Mouse (Mus musculus) T-helper 2 cell (primary cell): ENCODE measurements around the gene Plekhg2.
"Not testable (repeated sequence)": the region's sequence is repeated elsewhere in the genome, so short reads cannot be mapped to it uniquely, and the experiment has no call there.

Experiments
- in situ Hi-C: fragments of 300-600 bp; cut with MboI, MseI; formaldehyde crosslinking; loops from one replicate; pipeline ENCODE4 v1.15.1; 2025; ENCODE audit warnings: high pct_unique_total_duplicates

Gene Plekhg2

GRCm38 (mm10) chr7:28372251-28373108, at the start of gene Plekhg2:
Plekhg2 (minus strand) TSS chr7:28372599.
- in situ Hi-C loops, result no loop called here

GRCm38 (mm10) chr7:28419416-28419815, 47.0 kb upstream of the Plekhg2 start:
- in situ Hi-C loops, result no loop called here

GRCm38 (mm10) chr7:28418096-28418670, 45.8 kb upstream of the Plekhg2 start:
- in situ Hi-C loops, result no loop called here

- in situ Hi-C loops, result no loop called here
Observed at GRCm38 (mm10) chr7:28417368-28417767, 45.0 kb upstream of the Plekhg2 start.

GRCm38 (mm10) chr7:28412826-28413225, 40.4 kb upstream of the Plekhg2 start:
- in situ Hi-C loops, result no loop called here

- in situ Hi-C loops, result no loop called here
Observed at GRCm38 (mm10) chr7:28410841-28411475, 38.6 kb upstream of the Plekhg2 start.

GRCm38 (mm10) chr7:28401942-28402341, 29.5 kb upstream of the Plekhg2 start:
- in situ Hi-C loops, result no loop called here

- in situ Hi-C loops, result no loop called here
Observed at GRCm38 (mm10) chr7:28401030-28401429, 28.6 kb upstream of the Plekhg2 start.

GRCm38 (mm10) chr7:28398696-28399340, 26.4 kb upstream of the Plekhg2 start:
- in situ Hi-C loops, result loop anchor here (10.0 kb wide), 1 partner anchor 1926 kb away; the partner anchor contains the start of genes E130208F15Rik and Sdhaf1

GRCm38 (mm10) chr7:28398000-28398399, 25.6 kb upstream of the Plekhg2 start:
- in situ Hi-C loops, result loop anchor here (10.0 kb wide), 1 partner anchor 1927 kb away; the partner anchor contains the start of genes E130208F15Rik and Sdhaf1

- in situ Hi-C loops, result loop anchor here (10.0 kb wide), 1 partner anchor 1929 kb away; the partner anchor contains the start of genes E130208F15Rik and Sdhaf1
Observed at GRCm38 (mm10) chr7:28395425-28395824, 23.0 kb upstream of the Plekhg2 start.

- in situ Hi-C loops, result loop anchor here (10.0 kb wide), 1 partner anchor 1931 kb away; the partner anchor contains the start of genes E130208F15Rik and Sdhaf1
Observed at GRCm38 (mm10) chr7:28393272-28393951, 21.0 kb upstream of the Plekhg2 start.

GRCm38 (mm10) chr7:28392429-28393271, 20.3 kb upstream of the Plekhg2 start, which contains the start of the genes Med29 and Paf1:
Med29 (minus strand) TSS chr7:28392708.
Paf1 (plus strand) TSS chr7:28392951.
- in situ Hi-C loops, result loop anchor here (10.0 kb wide), 1 partner anchor 1932 kb away; the partner anchor contains the start of genes E130208F15Rik and Sdhaf1

- in situ Hi-C loops, result loop anchor here (10.0 kb wide), 1 partner anchor 1934 kb away; the partner anchor contains the start of genes E130208F15Rik and Sdhaf1
Observed at GRCm38 (mm10) chr7:28390331-28390730, 17.9 kb upstream of the Plekhg2 start.

GRCm38 (mm10) chr7:28387384-28387783, 15.0 kb upstream of the Plekhg2 start:
- in situ Hi-C loops, result not testable (repeated sequence)

- in situ Hi-C loops, result not testable (repeated sequence)
Observed at GRCm38 (mm10) chr7:28386877-28387276, 14.5 kb upstream of the Plekhg2 start.

- in situ Hi-C loops, result no loop called here
Observed at GRCm38 (mm10) chr7:28386462-28386861, 14.1 kb upstream of the Plekhg2 start.

- in situ Hi-C loops, result no loop called here
Observed at GRCm38 (mm10) chr7:28386007-28386406, 13.6 kb upstream of the Plekhg2 start.

GRCm38 (mm10) chr7:28385196-28385595, 12.8 kb upstream of the Plekhg2 start:
- in situ Hi-C loops, result no loop called here

GRCm38 (mm10) chr7:28384162-28384561, 11.8 kb upstream of the Plekhg2 start:
- in situ Hi-C loops, result no loop called here
